Mouse (Mus musculus): ENCODE measurements at regions not wholly inside any gene's neighbourhood (a gene's known extent, or its start where the extent isn't known, plus 50 kb on each side); places are given as distances from the start of the nearest gene placed in this dataset.

DNA sequence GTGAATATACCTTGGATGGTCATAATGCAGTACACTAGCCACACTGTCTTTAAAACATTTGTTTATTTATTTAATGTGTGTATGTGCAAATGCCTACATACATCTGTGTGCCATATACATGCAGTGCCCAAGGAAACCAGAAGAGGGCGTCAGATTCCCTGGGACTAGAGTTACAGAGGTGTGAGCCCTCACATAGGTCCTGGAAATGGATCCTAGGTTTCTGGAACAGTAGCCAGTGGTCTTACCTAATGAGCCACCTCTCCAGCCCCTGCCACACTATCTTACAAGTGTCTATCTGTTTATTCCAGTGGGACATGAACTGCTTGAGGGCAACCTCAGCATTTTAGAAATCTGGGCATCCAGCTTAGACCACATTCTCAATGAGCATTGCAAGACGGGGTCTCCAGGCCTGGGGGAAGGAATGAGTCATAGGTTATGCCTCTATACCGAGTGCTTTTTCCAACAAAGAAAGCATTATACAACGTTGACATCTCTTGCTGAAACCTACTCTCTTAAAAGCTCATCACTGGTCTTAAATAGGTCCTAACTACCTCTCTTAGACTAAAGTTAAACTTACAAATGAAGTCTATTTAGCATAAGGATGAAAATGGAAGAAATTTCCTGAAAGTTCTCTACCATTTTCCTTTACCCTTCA, 644.5 kb downstream of the Zfp706 start:
- Histone ChIP-seq H3K4me2 (no peak overlapping the region), H3K4me3 (no peak overlapping the region), H3K9ac (no peak overlapping the region), H3K4me1 (replicated peaks) (peaks cover 16% of the 10 kb centered on the region; the same call in 1 of the 2 replicates), H3K9me3 (replicated peaks) (no peaks in the 10 kb centered on the region), H3K36me3 (no peaks in the 10 kb centered on the region), H3K27ac (ENCODE audit: poor library complexity, severe bottlenecking) (no peak overlapping the region), H3K27me3 (replicated peaks) (no peaks in the 10 kb centered on the region)
- WGBS, result 55% methylated on average over 4 of the region's 4 CpGs
- ATAC-seq (ENCODE audit: insufficient number of reproducible peaks, low FRiP score), result no peak

DNA sequence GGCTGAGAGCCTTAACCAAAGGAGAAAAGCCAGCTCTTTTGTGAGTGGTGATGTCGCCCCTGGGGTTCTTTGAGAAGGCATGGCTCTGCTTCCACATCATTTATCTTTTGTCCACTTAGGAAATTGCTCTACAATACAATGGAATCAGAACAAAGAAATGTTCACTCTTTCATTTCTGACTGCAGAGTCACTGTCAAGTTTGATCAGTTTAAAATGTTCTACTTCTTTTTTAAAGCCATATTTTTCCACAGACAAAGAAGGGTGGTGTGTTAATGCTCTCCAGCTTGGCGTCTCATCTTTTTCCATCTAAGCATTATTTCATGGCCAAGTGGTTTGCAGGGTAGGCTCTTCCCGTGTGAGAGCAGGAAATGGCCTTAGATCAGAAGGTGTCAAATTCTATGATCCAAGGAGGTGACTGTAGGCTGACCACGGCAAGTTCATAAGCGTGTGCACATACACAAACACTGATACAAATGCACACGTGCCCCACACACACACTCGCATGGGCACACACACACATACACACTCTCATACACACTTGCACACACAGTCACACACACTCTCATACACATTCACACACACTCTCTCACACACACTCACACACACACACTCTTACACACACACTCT, 645.9 kb downstream of the Zfp706 start:
- WGBS, result 51% methylated on average over 7 of the region's 7 CpGs
- Histone ChIP-seq H3K4me1 (replicated peaks) (peaks cover 16% of the 10 kb centered on the region; the same call in 1 of the 2 replicates), H3K36me3 (no peaks in the 10 kb centered on the region), H3K9me3 (replicated peaks) (no peaks in the 10 kb centered on the region), H3K27me3 (replicated peaks) (no peaks in the 10 kb centered on the region), H3K27ac (ENCODE audit: poor library complexity, severe bottlenecking) (peak overlapping the region; percentile 63), H3K4me3 (no peak overlapping the region), H3K9ac (no peak overlapping the region), H3K4me2 (no peak overlapping the region)
- ATAC-seq (ENCODE audit: insufficient number of reproducible peaks, low FRiP score), result no peak

DNA sequence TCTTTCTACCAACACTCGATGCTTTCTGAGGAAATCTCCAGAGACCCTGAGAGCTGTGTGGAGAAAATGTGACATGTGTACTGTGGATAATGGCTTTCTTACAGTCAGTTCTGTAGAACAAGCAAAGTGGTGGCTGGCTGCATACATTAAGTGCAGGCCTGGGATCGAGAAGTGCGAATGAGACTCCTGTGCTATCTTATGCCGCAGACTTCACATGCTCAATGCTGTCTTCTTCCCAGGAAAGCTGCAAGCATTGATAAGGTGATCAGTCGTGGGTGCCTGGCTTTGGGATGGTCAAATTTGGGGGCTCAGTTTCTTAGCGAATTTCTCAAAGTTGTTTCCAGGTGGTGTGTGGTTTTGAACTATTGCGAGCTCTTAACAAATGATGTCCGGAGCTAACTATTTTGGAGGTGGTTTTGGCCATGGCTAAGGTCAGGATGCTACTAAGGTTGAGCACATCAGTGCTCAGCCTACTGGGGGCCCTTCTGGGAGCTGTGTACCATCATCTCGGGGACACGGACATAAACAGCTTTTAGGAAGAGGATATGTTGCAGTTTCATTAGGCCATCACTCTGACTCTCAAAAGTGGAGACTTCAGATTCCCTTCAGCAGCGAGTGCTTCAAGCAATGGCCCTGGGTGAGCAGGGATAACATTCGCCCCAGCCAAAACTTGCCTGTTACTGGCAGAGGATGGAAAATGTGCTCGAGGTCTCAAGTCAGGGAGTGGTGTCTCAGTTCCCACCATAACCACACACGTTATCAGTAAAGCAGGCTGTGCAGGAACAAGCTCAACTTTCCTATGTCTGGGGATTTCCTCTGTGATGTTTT, 646.7 kb downstream of the Zfp706 start:
- no peaks in the 10 kb centered on the region for H3K36me3 ChIP-seq
- no peak overlapping the region for H3K4me3 ChIP-seq
- no peaks in the 10 kb centered on the region for H3K9me3 ChIP-seq (replicated peaks)
- peak overlapping the region; percentile 63 for H3K27ac ChIP-seq (ENCODE audit: poor library complexity, severe bottlenecking)
- WGBS, result 51% methylated on average over 14 of the region's 14 CpGs
- no peaks in the 10 kb centered on the region for H3K27me3 ChIP-seq (replicated peaks)
- no peak overlapping the region for H3K4me2 ChIP-seq
- H3K4me1 ChIP-seq (replicated peaks), result peaks cover 16% of the 10 kb centered on the region; the same call in 1 of the 2 replicates
- peak; percentile 81 for ATAC-seq (ENCODE audit: insufficient number of reproducible peaks, low FRiP score)
- H3K9ac ChIP-seq, result no peak overlapping the region

GRCm38 (mm10) chr15:36355851-36356250, 651.7 kb downstream of the Zfp706 start:
- 86% methylated on average over 9 of the region's 9 CpGs for WGBS

DNA sequence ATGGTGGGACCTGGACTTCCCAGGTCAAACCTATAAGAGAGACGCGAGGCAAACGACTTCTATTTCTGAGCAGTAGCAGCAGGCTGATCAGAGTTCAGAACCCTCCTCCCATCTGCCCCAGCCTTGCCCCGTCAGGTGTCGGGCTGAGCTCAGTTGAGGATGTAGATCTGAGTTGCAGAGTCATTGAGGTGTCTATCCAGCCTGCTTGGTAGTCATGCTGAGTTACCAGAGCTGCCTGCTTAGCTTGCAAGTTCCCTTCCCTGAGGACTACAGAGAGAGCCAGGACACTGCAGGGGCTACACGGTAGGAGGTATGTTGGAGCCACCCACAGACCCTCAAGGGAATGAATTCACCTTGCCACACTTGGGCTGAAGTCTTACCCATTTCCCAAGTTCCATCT, 653.0 kb downstream of the Zfp706 start:
- H3K9me3 ChIP-seq (replicated peaks), result no peaks in the 10 kb centered on the region
- no peak overlapping the region for H3K4me2 ChIP-seq
- no peak for ATAC-seq (ENCODE audit: insufficient number of reproducible peaks, low FRiP score)
- no peak overlapping the region for H3K27ac ChIP-seq (ENCODE audit: poor library complexity, severe bottlenecking)
- H3K36me3 ChIP-seq, result no peaks in the 10 kb centered on the region
- H3K9ac ChIP-seq, result no peak overlapping the region
- no peak overlapping the region for H3K4me3 ChIP-seq
- 88% methylated on average over 6 of the region's 6 CpGs for WGBS
- H3K27me3 ChIP-seq (replicated peaks), result no peaks in the 10 kb centered on the region
- H3K4me1 ChIP-seq (replicated peaks), result no peaks in the 10 kb centered on the region

More at GRCm38 (mm10) chr15:36355851-36356250, 651.7 kb downstream of the Zfp706 start:
- ATAC-seq (ENCODE audit: insufficient number of reproducible peaks, low FRiP score), result no peak
- peaks cover 2% of the 10 kb centered on the region; the same call in 1 of the 2 replicates for H3K4me1 ChIP-seq (replicated peaks)
- no peaks in the 10 kb centered on the region for H3K27me3 ChIP-seq (replicated peaks)
- no peak overlapping the region for H3K4me2 ChIP-seq
- no peak overlapping the region for H3K27ac ChIP-seq (ENCODE audit: poor library complexity, severe bottlenecking)
- H3K4me3 ChIP-seq, result no peak overlapping the region
- no peak overlapping the region for H3K9ac ChIP-seq
- H3K36me3 ChIP-seq, result no peaks in the 10 kb centered on the region
- H3K9me3 ChIP-seq (replicated peaks), result no peaks in the 10 kb centered on the region

DNA sequence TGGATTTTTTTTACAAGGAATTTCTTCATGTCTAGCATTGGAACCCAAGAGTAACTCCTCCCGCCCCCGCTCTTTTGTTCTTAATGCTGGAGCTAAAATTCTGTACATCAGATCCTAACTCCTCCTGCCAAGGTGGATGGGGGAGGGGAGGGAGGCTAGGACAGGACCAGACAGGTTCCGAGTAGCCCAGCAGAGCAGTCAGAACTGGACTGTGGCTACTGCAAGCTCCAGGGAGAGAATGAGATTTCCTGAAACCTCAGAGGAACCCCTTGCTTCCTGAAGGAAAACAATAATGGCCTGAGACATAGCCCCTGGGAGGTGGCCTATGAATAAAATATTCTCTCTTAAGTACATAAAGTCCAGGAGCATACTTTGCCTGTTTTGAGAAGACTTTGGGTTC, 653.8 kb downstream of the Zfp706 start:
- Histone ChIP-seq H3K36me3 (no peaks in the 10 kb centered on the region), H3K9me3 (replicated peaks) (no peaks in the 10 kb centered on the region), H3K27me3 (replicated peaks) (no peaks in the 10 kb centered on the region), H3K4me3 (no peak overlapping the region), H3K9ac (no peak overlapping the region), H3K4me1 (replicated peaks) (no peaks in the 10 kb centered on the region), H3K27ac (ENCODE audit: poor library complexity, severe bottlenecking) (no peak overlapping the region), H3K4me2 (no peak overlapping the region)
- WGBS, result 79% methylated on average over 3 of the region's 3 CpGs
- ATAC-seq (ENCODE audit: insufficient number of reproducible peaks, low FRiP score), result no peak

DNA sequence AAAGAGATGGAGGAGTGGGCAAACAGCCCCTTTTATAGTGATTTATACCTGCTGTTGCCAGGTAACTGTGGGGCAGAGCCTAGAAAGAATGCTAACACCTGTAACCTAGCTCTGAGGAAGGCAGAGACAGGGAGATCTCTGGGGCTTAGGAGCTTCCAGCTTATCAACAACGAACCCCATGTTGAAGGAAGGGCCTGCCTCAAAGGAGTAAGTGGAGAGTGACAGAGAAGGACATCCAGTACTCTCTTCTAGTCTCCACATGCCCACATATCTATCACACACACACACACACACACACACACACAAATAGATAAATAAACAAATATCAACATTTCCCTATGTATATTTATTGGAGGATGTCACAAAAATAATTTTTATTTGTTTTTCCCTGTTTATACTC, 654.6 kb downstream of the Zfp706 start:
- Histone ChIP-seq H3K36me3 (no peaks in the 10 kb centered on the region), H3K4me2 (no peak overlapping the region), H3K4me3 (no peak overlapping the region), H3K9ac (no peak overlapping the region), H3K4me1 (replicated peaks) (no peaks in the 10 kb centered on the region), H3K27ac (ENCODE audit: poor library complexity, severe bottlenecking) (no peak overlapping the region), H3K9me3 (replicated peaks) (no peaks in the 10 kb centered on the region), H3K27me3 (replicated peaks) (no peaks in the 10 kb centered on the region)
- WGBS, result 65% methylated on average over 1 of the region's 1 CpGs
- ATAC-seq (ENCODE audit: insufficient number of reproducible peaks, low FRiP score), result no peak

DNA sequence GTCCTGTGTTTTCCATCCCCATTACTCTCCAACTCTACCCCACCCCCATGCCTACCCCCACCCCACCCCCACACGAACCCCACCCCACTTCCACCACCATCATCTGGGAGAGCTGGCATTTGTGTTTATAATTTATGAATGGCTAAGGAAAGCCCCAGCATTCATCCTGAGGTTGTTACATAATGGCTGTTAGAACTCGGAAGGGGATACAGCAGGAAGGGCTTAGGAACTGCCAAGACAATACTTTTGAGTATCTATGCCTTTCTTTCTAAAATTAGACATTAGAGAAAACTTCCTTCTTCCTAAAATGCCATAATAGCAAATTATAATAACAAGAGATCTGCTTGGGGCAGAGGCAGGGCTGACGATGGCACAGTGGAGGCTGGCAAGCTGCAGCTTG, 655.9 kb downstream of the Zfp706 start:
- Histone ChIP-seq H3K4me3 (no peak overlapping the region), H3K4me2 (no peak overlapping the region), H3K9me3 (replicated peaks) (no peaks in the 10 kb centered on the region), H3K9ac (no peak overlapping the region), H3K36me3 (no peaks in the 10 kb centered on the region), H3K27ac (ENCODE audit: poor library complexity, severe bottlenecking) (no peak overlapping the region), H3K4me1 (replicated peaks) (no peaks in the 10 kb centered on the region), H3K27me3 (replicated peaks) (no peaks in the 10 kb centered on the region)
- 61% methylated on average over 3 of the region's 3 CpGs for WGBS
- no peak for ATAC-seq (ENCODE audit: insufficient number of reproducible peaks, low FRiP score)

GRCm38 (mm10) chr15:36348348-36348747, 659.2 kb downstream of the Zfp706 start:
- peaks cover 18% of the 10 kb centered on the region for H3K4me1 ChIP-seq (replicated peaks)
- no peaks in the 10 kb centered on the region for H3K27me3 ChIP-seq (replicated peaks)
- H3K4me3 ChIP-seq, result no peak overlapping the region
- H3K9me3 ChIP-seq (replicated peaks), result no peaks in the 10 kb centered on the region
- no peak overlapping the region for H3K4me2 ChIP-seq
- H3K36me3 ChIP-seq, result no peaks in the 10 kb centered on the region
- H3K27ac ChIP-seq (ENCODE audit: poor library complexity, severe bottlenecking), result no peak overlapping the region
- no peak for ATAC-seq (ENCODE audit: insufficient number of reproducible peaks, low FRiP score)
- no peak overlapping the region for H3K9ac ChIP-seq
- 77% methylated on average over 5 of the region's 5 CpGs for WGBS

DNA sequence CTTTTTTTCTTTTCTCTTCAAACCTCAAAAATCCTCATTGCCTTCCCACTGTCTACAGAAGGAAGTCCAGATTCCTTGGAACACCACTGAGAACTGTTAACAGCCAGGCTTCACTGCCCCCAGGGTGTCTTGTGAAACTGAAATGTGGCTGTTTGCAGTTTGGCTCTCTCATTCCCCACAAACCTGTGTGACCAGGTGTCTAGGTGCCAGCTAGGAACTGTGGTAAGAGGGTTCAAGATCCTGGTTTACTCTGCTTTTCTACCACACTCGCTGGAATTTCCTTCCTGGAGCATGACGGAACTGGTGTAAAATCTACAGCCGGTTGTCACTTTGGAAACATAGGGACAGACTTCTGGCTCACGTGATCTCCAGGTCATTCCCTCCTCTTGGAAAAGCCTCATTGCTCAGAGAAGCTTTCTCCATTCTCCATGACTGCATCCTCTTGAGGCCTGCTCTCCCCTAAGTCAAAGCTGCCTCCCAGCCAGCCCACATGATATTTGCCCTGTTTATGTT, 660.2 kb downstream of the Zfp706 start:
- Histone ChIP-seq H3K4me1 (replicated peaks) (peaks cover 18% of the 10 kb centered on the region), H3K36me3 (no peaks in the 10 kb centered on the region), H3K27me3 (replicated peaks) (no peaks in the 10 kb centered on the region), H3K4me3 (no peak overlapping the region), H3K9ac (no peak overlapping the region), H3K4me2 (no peak overlapping the region), H3K9me3 (replicated peaks) (no peaks in the 10 kb centered on the region), H3K27ac (ENCODE audit: poor library complexity, severe bottlenecking) (no peak overlapping the region)
- 52% methylated on average over 4 of the region's 4 CpGs for WGBS
- no peak for ATAC-seq (ENCODE audit: insufficient number of reproducible peaks, low FRiP score)

- 39% methylated on average over 5 of the region's 5 CpGs for WGBS
- no peak for ATAC-seq (ENCODE audit: insufficient number of reproducible peaks, low FRiP score)
- H3K4me2 ChIP-seq, result no peak overlapping the region
- no peak overlapping the region for H3K9ac ChIP-seq
- no peaks in the 10 kb centered on the region for H3K9me3 ChIP-seq (replicated peaks)
- H3K4me3 ChIP-seq, result no peak overlapping the region
- peaks cover 18% of the 10 kb centered on the region for H3K4me1 ChIP-seq (replicated peaks)
- H3K36me3 ChIP-seq, result no peaks in the 10 kb centered on the region
- no peak overlapping the region for H3K27ac ChIP-seq (ENCODE audit: poor library complexity, severe bottlenecking)
- H3K27me3 ChIP-seq (replicated peaks), result no peaks in the 10 kb centered on the region
These were observed 661.4 kb downstream of the Zfp706 start for GRCm38 (mm10) chr15:36346126-36346525.
